Mouse (Mus musculus): ENCODE measurements around the gene Snrpg. TPM values are rescaled to one million over a fixed set of nuclear protein-coding genes. Genes with fewer than 3 reads are reported as not detected.

The Snrpg gene
- 2.2 and 3.6 TPM in 2 replicates for polyA plus RNA-seq (2012)

- H3K4me3 ChIP-seq (replicated peaks), result peak within 1 kb of the TSS; percentile 79
- no peaks in the 10 kb centered on the region for H3K27me3 ChIP-seq (ENCODE audit: control insufficient read depth)
- TF ChIP-seq TAL1 (IDR thresholded peaks at IDR 0.05; ENCODE audit: low read length), result no peak
- no peak for TF ChIP-seq GATA1 (IDR thresholded peaks at IDR 0.05; ENCODE audit: low read length)
- H3K9me3 ChIP-seq (ENCODE audit: control insufficient read depth, low read length), result no peaks in the 10 kb centered on the region
- peaks cover 50% of the 10 kb centered on the region for H3K4me1 ChIP-seq (ENCODE audit: control insufficient read depth)
- H3K36me3 ChIP-seq (ENCODE audit: control insufficient read depth), result peaks cover 33% of the 10 kb centered on the region
Observed at GRCm38 (mm10) chr6:86370764-86371339, at the start of gene Snrpg. TSS of gene Snrpg (plus strand) at chr6:86371304.

GRCm38 (mm10) chr6:86322031-86322563 is 49.0 kb upstream of the Snrpg start:
- H3K9me3 ChIP-seq (ENCODE audit: control insufficient read depth, low read length), result no peaks in the 10 kb centered on the region
- no peaks in the 10 kb centered on the region for H3K36me3 ChIP-seq (ENCODE audit: control insufficient read depth)
- no peaks in the 10 kb centered on the region for H3K27me3 ChIP-seq (ENCODE audit: control insufficient read depth)
- TF ChIP-seq TAL1 (IDR thresholded peaks at IDR 0.05; ENCODE audit: low read length), result no peak
- TF ChIP-seq GATA1 (IDR thresholded peaks at IDR 0.05; ENCODE audit: low read length), result no peak
- no peaks in the 10 kb centered on the region for H3K4me1 ChIP-seq (ENCODE audit: control insufficient read depth)
- no peak overlapping the region for H3K4me3 ChIP-seq (replicated peaks)

DNA sequence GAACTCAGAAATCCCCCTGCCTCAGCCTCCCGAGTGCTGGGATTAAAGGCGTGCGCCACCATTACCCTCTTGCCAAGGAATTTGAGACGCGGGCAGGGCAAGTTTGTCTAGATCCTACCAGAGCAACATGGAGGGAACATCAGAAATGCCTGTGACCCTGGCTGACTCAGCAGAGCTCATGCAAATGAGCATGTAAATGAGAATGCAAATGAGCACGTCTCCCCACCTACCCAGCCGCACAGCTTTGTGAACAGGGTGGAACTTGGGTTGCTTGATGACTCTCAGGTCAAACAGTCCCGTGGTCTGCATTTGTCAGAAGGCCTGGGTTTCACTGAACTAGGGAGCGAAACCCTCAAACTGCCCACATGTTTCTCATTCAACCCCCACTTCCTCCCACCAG is 48.1 kb upstream of the Snrpg start:
- Histone ChIP-seq H3K4me3 (replicated peaks) (no peak overlapping the region), H3K27me3 (ENCODE audit: control insufficient read depth) (no peaks in the 10 kb centered on the region), H3K4me1 (ENCODE audit: control insufficient read depth) (no peaks in the 10 kb centered on the region), H3K36me3 (ENCODE audit: control insufficient read depth) (no peaks in the 10 kb centered on the region), H3K9me3 (ENCODE audit: control insufficient read depth, low read length) (no peaks in the 10 kb centered on the region)
- no peak for TF ChIP-seq GATA1 (IDR thresholded peaks at IDR 0.05; ENCODE audit: low read length)
- TF ChIP-seq TAL1 (IDR thresholded peaks at IDR 0.05; ENCODE audit: low read length), result no peak

GRCm38 (mm10) chr6:86324400-86324799 is 46.7 kb upstream of the Snrpg start:
- no peaks in the 10 kb centered on the region for H3K4me1 ChIP-seq (ENCODE audit: control insufficient read depth)
- TF ChIP-seq TAL1 (IDR thresholded peaks at IDR 0.05; ENCODE audit: low read length), result no peak
- TF ChIP-seq GATA1 (IDR thresholded peaks at IDR 0.05; ENCODE audit: low read length), result no peak
- no peaks in the 10 kb centered on the region for H3K27me3 ChIP-seq (ENCODE audit: control insufficient read depth)
- H3K36me3 ChIP-seq (ENCODE audit: control insufficient read depth), result no peaks in the 10 kb centered on the region
- H3K4me3 ChIP-seq (replicated peaks), result no peak overlapping the region
- no peaks in the 10 kb centered on the region for H3K9me3 ChIP-seq (ENCODE audit: control insufficient read depth, low read length)

DNA sequence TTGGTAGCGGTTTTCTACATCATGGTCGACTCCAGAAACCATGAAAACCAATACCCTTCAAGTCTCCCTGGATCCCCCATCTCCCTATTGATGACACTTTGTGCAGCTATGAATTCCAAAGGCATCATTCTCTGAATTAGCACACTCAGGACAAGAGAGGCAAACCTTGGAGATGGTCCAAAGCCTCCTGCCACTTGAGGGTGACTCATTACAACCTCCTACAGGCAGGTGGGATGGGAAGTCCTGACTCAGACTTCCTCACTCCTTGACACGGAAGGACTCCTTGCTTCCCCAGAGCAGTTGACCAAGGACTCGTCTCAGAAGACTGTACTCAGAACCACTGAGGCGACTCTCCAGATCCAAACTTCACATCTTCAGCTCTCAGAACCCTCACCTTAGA is 45.5 kb upstream of the Snrpg start:
- Histone ChIP-seq H3K27me3 (ENCODE audit: control insufficient read depth) (no peaks in the 10 kb centered on the region), H3K4me3 (replicated peaks) (no peak overlapping the region), H3K36me3 (ENCODE audit: control insufficient read depth) (no peaks in the 10 kb centered on the region), H3K9me3 (ENCODE audit: control insufficient read depth, low read length) (0 out of 2 replicates have a peak, but pooled peaks cover 2% of the 10 kb centered on the region), H3K4me1 (ENCODE audit: control insufficient read depth) (no peaks in the 10 kb centered on the region)
- TF ChIP-seq GATA1 (IDR thresholded peaks at IDR 0.05; ENCODE audit: low read length) (no peak), TAL1 (IDR thresholded peaks at IDR 0.05; ENCODE audit: low read length) (no peak)

DNA sequence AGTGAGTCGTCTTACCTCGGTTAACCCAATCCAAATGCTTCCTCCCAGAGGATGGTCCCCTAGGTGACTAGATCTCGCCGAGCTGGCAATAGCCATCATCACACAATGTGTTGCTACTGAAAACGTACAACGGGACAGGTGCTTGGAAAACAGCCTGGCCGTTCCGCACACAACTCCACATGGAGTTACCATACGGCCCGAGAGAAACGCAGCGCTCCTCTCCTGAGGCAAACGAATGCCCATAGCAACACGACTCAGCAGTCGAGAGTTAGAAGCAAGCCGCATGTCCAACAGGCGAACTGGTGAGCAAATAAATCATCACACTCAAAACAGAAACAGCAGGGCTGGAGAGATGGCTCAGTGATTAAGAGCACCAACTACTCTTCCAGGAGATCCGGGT is 44.2 kb upstream of the Snrpg start:
- H3K27me3 ChIP-seq (ENCODE audit: control insufficient read depth), result no peaks in the 10 kb centered on the region
- no peaks in the 10 kb centered on the region for H3K4me1 ChIP-seq (ENCODE audit: control insufficient read depth)
- no peaks in the 10 kb centered on the region for H3K36me3 ChIP-seq (ENCODE audit: control insufficient read depth)

GRCm38 (mm10) chr6:86328369-86328768 is 42.7 kb upstream of the Snrpg start:
- Histone ChIP-seq H3K27me3 (ENCODE audit: control insufficient read depth) (no peaks in the 10 kb centered on the region), H3K9me3 (ENCODE audit: control insufficient read depth, low read length) (0 out of 2 replicates have a peak, but pooled peaks cover 2% of the 10 kb centered on the region), H3K4me1 (ENCODE audit: control insufficient read depth) (no peaks in the 10 kb centered on the region), H3K36me3 (ENCODE audit: control insufficient read depth) (no peaks in the 10 kb centered on the region), H3K4me3 (replicated peaks) (no peak overlapping the region)
- TF ChIP-seq TAL1 (IDR thresholded peaks at IDR 0.05; ENCODE audit: low read length), result no peak

More for the DNA sequence above, 44.2 kb upstream of the Snrpg start:
- Histone ChIP-seq H3K9me3 (ENCODE audit: control insufficient read depth, low read length) (0 out of 2 replicates have a peak, but pooled peaks cover 2% of the 10 kb centered on the region), H3K4me3 (replicated peaks) (no peak overlapping the region)
- no peak for TF ChIP-seq TAL1 (IDR thresholded peaks at IDR 0.05; ENCODE audit: low read length)
- TF ChIP-seq GATA1 (IDR thresholded peaks at IDR 0.05; ENCODE audit: low read length), result no peak

GRCm38 (mm10) chr6:86329943-86330342 is 41.2 kb upstream of the Snrpg start:
- Histone ChIP-seq H3K4me1 (ENCODE audit: control insufficient read depth) (no peaks in the 10 kb centered on the region), H3K27me3 (ENCODE audit: control insufficient read depth) (no peaks in the 10 kb centered on the region), H3K9me3 (ENCODE audit: control insufficient read depth, low read length) (0 out of 2 replicates have a peak, but pooled peaks cover 2% of the 10 kb centered on the region), H3K36me3 (ENCODE audit: control insufficient read depth) (no peaks in the 10 kb centered on the region), H3K4me3 (replicated peaks) (no peak overlapping the region)
- TF ChIP-seq TAL1 (IDR thresholded peaks at IDR 0.05; ENCODE audit: low read length), result no peak
- TF ChIP-seq GATA1 (IDR thresholded peaks at IDR 0.05; ENCODE audit: low read length), result no peak

DNA sequence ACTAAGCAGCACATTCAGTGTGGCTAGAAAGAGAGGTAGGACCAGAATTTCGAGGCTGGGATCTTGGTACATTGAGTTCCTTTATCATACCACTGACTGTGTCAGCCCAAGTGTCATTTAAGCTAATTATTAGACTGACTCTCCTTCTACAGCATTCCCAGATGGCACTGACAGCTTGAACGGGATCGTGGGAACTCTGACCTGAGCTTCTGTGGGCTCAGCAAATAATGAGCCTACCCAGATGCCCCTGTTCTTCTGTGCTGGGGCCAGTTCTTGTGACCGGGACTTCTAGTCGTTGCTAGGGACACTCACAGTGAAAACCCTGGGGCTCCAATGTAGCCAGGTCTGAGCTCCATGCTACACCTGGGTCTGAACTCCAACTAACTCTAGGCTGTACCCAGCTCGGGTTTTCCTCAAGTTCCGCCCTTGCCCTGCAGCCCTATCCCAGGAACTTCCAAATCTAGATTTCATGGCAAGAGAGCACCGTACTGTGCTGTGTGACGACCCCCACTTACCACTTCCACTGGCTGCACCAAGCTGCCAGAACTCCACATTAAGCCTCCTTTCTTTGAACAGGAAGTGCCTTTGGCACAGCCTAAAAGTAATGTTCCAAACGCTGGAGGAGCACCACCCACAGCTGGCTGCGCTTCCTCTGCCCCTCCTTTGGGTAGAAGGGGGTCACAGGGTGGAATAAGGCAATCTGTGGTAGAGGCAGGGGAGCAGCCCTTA is 35.8 kb upstream of the Snrpg start:
- Histone ChIP-seq H3K4me3 (replicated peaks) (no peak overlapping the region), H3K9me3 (ENCODE audit: control insufficient read depth, low read length) (peaks cover 5% of the 10 kb centered on the region; the same call in 1 of the 2 replicates)
- TF ChIP-seq TAL1 (IDR thresholded peaks at IDR 0.05; ENCODE audit: low read length) (no peak), GATA1 (IDR thresholded peaks at IDR 0.05; ENCODE audit: low read length) (no peak)

More for the DNA sequence above, 35.8 kb upstream of the Snrpg start:
- Histone ChIP-seq H3K36me3 (ENCODE audit: control insufficient read depth) (no peaks in the 10 kb centered on the region), H3K4me1 (ENCODE audit: control insufficient read depth) (no peaks in the 10 kb centered on the region), H3K27me3 (ENCODE audit: control insufficient read depth) (no peaks in the 10 kb centered on the region)
